Mouse (Mus musculus): ENCODE measurements at regions not wholly inside any gene's neighbourhood (a gene's known extent, or its start where the extent isn't known, plus 50 kb on each side); places are given as distances from the start of the nearest gene placed in this dataset.

DNA sequence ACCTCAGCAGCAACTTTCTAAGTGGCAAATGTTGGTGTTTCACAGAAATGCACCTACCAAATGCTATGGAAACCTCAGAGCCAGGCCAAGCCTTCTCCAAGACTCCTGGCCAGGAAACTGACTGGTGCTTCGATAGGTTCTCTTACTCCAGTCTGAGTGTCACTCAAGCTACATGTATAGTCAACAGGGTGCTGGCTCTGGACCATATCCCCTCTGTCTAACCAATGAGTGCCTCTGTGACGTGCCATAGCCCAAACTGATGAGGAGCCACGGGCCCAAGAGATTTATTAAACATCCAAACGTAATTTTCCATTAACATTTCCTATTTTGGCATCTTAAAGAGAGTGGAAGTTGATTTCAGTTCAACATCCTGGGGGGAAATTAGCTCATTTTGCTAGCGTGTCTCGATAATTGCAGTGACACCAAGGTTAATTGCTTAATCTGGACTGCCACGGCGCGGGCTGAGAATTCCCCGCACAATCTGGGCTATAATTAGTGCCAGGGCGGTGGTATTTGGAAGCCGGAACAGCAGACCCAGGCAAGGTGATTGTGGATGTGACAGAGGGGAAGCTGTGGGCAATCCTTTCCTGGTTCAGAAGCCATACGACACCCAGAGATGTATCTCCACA, 94.5 kb upstream of the Zdhhc25 start:
- H3K4me3 ChIP-seq (ENCODE audit: control insufficient read depth in 1 of 2, insufficient read depth in 1 of 2, low read depth in 2 of 2, low read length in 2 of 2) = no peak overlapping the region
- H3K79me2 ChIP-seq (ENCODE audit: control insufficient read depth, insufficient read depth, low read length, poor library complexity) = no peaks in the 10 kb centered on the region
- H3K27me3 ChIP-seq (ENCODE audit: control insufficient read depth in 1 of 2, insufficient read depth in 2 of 2, low read length in 2 of 2) = no peaks in the 10 kb centered on the region
- no peaks in the 10 kb centered on the region for H3K9me3 ChIP-seq (replicated peaks; ENCODE audit: insufficient read depth, low read length)
- H3K4me1 ChIP-seq (ENCODE audit: control insufficient read depth in 1 of 2, insufficient read depth in 2 of 2, low read length in 2 of 2) = no peaks in the 10 kb centered on the region
- no peaks in the 10 kb centered on the region for H3K36me3 ChIP-seq (ENCODE audit: control insufficient read depth in 1 of 2, insufficient read depth in 2 of 2, low read length in 2 of 2)
- TF ChIP-seq MYB (IDR thresholded peaks at IDR 0.05; ENCODE audit: low read depth, low read length) (no peak), MEF2A (IDR thresholded peaks at IDR 0.05; ENCODE audit: extremely low read depth, insufficient replicate concordance, low read depth, low read length, poor library complexity, severe bottlenecking) (no peak), TCF12 (IDR thresholded peaks at IDR 0.05; ENCODE audit: low read depth, low read length) (no peak), USF1 (IDR thresholded peaks at IDR 0.05; ENCODE audit: low read depth, low read length) (no peak)
- DNase-seq (ENCODE audit: low read depth, low spot score) = no peak
- no peak overlapping the region for H3K27ac ChIP-seq (ENCODE audit: control insufficient read depth, low read depth, low read length)
- no peak overlapping the region for H3K9ac ChIP-seq (ENCODE audit: control insufficient read depth, low read depth, low read length, poor library complexity, severe bottlenecking)

- Histone ChIP-seq H3K36me3 (ENCODE audit: control insufficient read depth in 1 of 2, insufficient read depth in 2 of 2, low read length in 2 of 2) (no peaks in the 10 kb centered on the region), H3K27me3 (ENCODE audit: control insufficient read depth in 1 of 2, insufficient read depth in 2 of 2, low read length in 2 of 2) (no peaks in the 10 kb centered on the region), H3K79me2 (ENCODE audit: control insufficient read depth, insufficient read depth, low read length, poor library complexity) (no peaks in the 10 kb centered on the region), H3K9ac (ENCODE audit: control insufficient read depth, low read depth, low read length, poor library complexity, severe bottlenecking) (no peak overlapping the region), H3K27ac (ENCODE audit: control insufficient read depth, low read depth, low read length) (no peak overlapping the region), H3K4me1 (ENCODE audit: control insufficient read depth in 1 of 2, insufficient read depth in 2 of 2, low read length in 2 of 2) (no peaks in the 10 kb centered on the region), H3K9me3 (replicated peaks; ENCODE audit: insufficient read depth, low read length) (no peaks in the 10 kb centered on the region), H3K4me3 (ENCODE audit: control insufficient read depth in 1 of 2, insufficient read depth in 1 of 2, low read depth in 2 of 2, low read length in 2 of 2) (no peak overlapping the region)
- no peak for TF ChIP-seq KAT2A (conservative IDR thresholded peaks at IDR 0.05; ENCODE audit: low read depth, low read length)
- TF ChIP-seq CHD2 (IDR thresholded peaks at IDR 0.05; ENCODE audit: low read length) = no peak
- TF ChIP-seq MXI1 (IDR thresholded peaks at IDR 0.05; ENCODE audit: low read depth, low read length) = no peak
- no peak for TF ChIP-seq UBTF (IDR thresholded peaks at IDR 0.05; ENCODE audit: borderline replicate concordance, insufficient read depth, low read depth, low read length)
- TF ChIP-seq NRF1 (IDR thresholded peaks at IDR 0.05; ENCODE audit: insufficient read depth, low read depth, low read length, poor library complexity, severe bottlenecking) = no peak
- no peak for TF ChIP-seq TBP (IDR thresholded peaks at IDR 0.05; ENCODE audit: low read depth, low read length)
- no peak for DNase-seq (ENCODE audit: low read depth, low spot score)
These were observed 92.2 kb upstream of the Zdhhc25 start for GRCm38 (mm10) chr15:88507886-88508285.

DNA sequence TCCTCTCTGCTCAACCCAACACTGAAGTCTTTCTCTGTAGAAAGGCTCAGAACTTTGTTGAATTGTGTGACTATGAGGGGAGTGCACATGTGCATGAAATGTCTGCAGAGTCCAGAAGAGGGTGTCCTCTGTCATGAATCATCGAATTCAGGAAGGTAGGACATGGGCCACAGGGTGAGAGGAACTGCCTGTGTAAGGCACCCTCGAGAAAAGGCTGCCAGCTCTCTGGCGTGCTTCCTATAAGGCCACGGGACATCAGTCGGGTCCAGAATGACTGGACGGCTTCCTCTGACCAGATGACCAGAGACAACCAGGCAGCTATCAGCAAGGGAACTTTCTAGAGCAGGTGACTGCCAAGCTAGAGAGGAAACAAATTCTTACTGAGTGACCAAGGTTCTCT, 91.1 kb upstream of the Zdhhc25 start:
- no peaks in the 10 kb centered on the region for H3K79me2 ChIP-seq (ENCODE audit: control insufficient read depth, insufficient read depth, low read length, poor library complexity)
- no peak overlapping the region for H3K27ac ChIP-seq (ENCODE audit: control insufficient read depth, low read depth, low read length)
- TF ChIP-seq ELF1 (IDR thresholded peaks at IDR 0.05; ENCODE audit: low read depth, low read length) (no peak), SIN3A (IDR thresholded peaks at IDR 0.05; ENCODE audit: low read length) (no peak), MAX (IDR thresholded peaks at IDR 0.05; ENCODE audit: low read length) (no peak), GATA1 (IDR thresholded peaks at IDR 0.05; ENCODE audit: low read depth, low read length) (no peak), RCOR1 (IDR thresholded peaks at IDR 0.05; ENCODE audit: low read depth, low read length) (no peak), ZMIZ1 (IDR thresholded peaks at IDR 0.05; ENCODE audit: low read depth, low read length) (no peak), USF1 (IDR thresholded peaks at IDR 0.05; ENCODE audit: low read depth, low read length) (no peak), CTCF (IDR thresholded peaks at IDR 0.05 in 2 of 3, conservative IDR thresholded peaks at IDR 0.05 in 1 of 3; ENCODE audit: control insufficient read depth in 1 of 3, insufficient read depth in 1 of 3, low read depth in 2 of 3, low read length in 3 of 3, poor library complexity in 1 of 3, severe bottlenecking in 1 of 3) (no peak), HCFC1 (IDR thresholded peaks at IDR 0.05; ENCODE audit: low read depth, low read length) (no peak), MXI1 (IDR thresholded peaks at IDR 0.05; ENCODE audit: low read depth, low read length) (no peak), SMC3 (IDR thresholded peaks at IDR 0.05; ENCODE audit: low read depth, low read length) (no peak), MYC (IDR thresholded peaks at IDR 0.05; ENCODE audit: low read depth, low read length) (no peak), USF2 (IDR thresholded peaks at IDR 0.05; ENCODE audit: borderline replicate concordance in 1 of 2, insufficient read depth in 1 of 2, low read depth in 1 of 2, low read length in 2 of 2) (no peak), E2F4 (IDR thresholded peaks at IDR 0.05; ENCODE audit: borderline replicate concordance, low read depth, low read length) (no peak), TBP (IDR thresholded peaks at IDR 0.05; ENCODE audit: low read depth, low read length) (no peak), NELFE (IDR thresholded peaks at IDR 0.05; ENCODE audit: low read depth, low read length) (no peak)
- H3K9ac ChIP-seq (ENCODE audit: control insufficient read depth, low read depth, low read length, poor library complexity, severe bottlenecking) = no peak overlapping the region
- H3K36me3 ChIP-seq (ENCODE audit: control insufficient read depth in 1 of 2, insufficient read depth in 2 of 2, low read length in 2 of 2) = no peaks in the 10 kb centered on the region
- no peaks in the 10 kb centered on the region for H3K4me1 ChIP-seq (ENCODE audit: control insufficient read depth in 1 of 2, insufficient read depth in 2 of 2, low read length in 2 of 2)
- no peak overlapping the region for H3K4me3 ChIP-seq (ENCODE audit: control insufficient read depth in 1 of 2, insufficient read depth in 1 of 2, low read depth in 2 of 2, low read length in 2 of 2)
- no peaks in the 10 kb centered on the region for H3K27me3 ChIP-seq (ENCODE audit: control insufficient read depth in 1 of 2, insufficient read depth in 2 of 2, low read length in 2 of 2)
- DNase-seq (ENCODE audit: low read depth, low spot score) = no peak
- no peaks in the 10 kb centered on the region for H3K9me3 ChIP-seq (replicated peaks; ENCODE audit: insufficient read depth, low read length)
